Mouse (Mus musculus) cerebellum, adult (tissue): Measurements from ENCODE around the gene Epc2.
A peak's percentile ranks its signal among the peaks of the same experiment; 100 is the strongest.
"Not testable (repeated sequence)": the region's sequence is repeated elsewhere in the genome, so short reads cannot be mapped to it uniquely, and the experiment has no call there.

ENCODE experiments used
- ATAC-seq: cut with Nextera tagmentation; 2 replicates; pipeline ENCODE4 v1.9.2; 2017; ENCODE audit warnings: mild to moderate bottlenecking, moderate library complexity, mixed read lengths; ENCODE audit not compliant: insufficient number of reproducible peaks, low FRiP score, low TSS enrichment

Gene Epc2

DNA sequence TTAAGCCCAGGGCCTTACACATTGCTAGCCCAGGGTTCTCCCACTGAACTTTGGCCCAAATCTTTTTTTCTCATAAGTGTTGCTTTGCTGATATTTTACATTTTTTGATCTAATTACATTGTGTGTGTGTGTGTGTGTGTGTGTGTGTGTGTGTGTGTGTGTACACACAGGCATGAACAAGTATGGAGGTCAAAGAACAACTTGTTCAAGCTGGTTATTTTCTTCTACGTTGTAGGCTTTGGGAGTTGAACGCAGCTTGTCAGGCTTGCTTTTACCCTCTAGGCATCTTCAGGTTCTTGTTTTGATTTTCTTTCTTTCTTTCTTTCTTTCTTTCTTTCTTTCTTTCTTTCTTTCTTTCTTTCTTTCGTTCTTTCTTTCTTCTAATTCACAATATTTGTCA lies 19.9 kb downstream of the Epc2 start:
- ATAC-seq: no peak

DNA sequence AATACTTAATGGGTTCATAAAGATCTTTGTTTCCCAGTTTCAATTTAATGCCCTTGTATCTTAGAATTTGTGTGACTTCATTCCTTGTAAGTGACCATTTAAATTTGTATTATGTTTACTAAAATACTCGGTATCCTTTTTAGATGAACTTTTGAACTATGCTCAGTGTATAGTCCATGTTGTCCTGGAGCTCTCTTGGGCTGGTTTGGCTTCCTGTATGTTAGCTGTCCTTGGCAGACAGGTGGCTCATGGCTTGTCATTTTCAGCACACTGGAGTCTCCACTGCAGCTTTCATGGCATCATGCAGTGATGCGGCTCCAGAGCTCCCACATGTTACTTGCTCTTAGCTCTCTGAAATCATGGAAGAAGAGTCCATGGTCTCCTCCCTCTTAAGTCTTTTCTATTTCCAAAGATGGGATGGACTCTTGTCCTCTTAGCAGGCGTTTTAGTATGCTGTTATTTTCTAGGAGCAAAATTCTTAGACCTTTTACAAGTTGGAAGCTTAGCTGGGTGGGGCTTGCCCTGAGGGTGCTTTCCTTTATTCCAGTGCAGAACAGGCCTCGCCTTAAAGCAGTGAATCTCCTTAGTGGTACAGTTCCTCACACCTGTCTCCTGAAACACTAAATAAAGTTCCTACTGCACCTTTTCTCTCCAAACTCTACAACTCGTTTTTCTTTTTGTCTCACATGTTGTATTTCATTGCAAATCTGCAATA lies 20.5 kb downstream of the Epc2 start:
- ATAC-seq: no peak

- ATAC-seq: no peak
These were observed 21.2 kb downstream of the Epc2 start for GRCm38 (mm10) chr2:49472443-49472842.

- no peak for ATAC-seq
These were observed 30.9 kb downstream of the Epc2 start for GRCm38 (mm10) chr2:49482146-49482545.

DNA sequence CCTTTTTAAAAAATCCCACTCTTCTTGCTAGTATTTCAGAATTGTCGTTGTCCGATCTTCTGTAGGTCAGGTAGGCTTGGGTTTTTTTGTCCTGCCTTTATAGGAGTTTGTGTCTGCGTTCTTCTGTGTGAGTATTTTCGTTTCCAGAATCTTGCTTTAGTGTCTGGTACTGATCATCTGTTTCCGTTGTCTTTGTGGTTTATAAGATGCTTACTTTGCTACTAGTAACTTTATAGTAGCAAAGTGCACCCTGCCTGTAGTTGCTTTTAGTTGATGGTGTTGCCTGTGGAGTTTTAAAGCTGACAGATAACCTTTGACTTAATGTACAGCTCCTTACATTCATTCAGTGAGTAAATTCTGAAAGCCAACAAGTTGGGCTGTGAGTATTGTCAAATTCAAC lies 32.1 kb downstream of the Epc2 start:
- no peak for ATAC-seq

DNA sequence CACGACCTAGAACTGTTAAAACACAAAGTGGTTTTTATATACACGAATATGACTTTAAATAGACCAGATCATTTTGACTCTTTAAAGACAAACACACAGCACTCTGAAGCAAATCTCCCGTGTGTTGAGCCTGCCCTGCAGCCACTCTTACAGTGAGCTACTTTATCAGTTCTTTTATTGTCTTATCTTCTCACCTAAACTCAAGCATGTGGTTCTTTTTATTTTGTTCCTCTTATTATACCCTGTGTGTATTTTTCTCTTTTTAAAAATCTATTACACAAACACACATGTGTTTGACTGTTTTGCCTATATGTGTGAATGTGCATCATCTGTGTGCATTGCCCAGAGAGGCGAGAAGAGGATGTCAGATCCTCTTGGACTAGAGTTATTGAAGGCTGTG lies 50.1 kb downstream of the Epc2 start:
- no peak for ATAC-seq

- no peak for ATAC-seq
These were observed 52.3 kb downstream of the Epc2 start for GRCm38 (mm10) chr2:49503596-49503995.

GRCm38 (mm10) chr2:49505151-49505550 lies 53.9 kb downstream of the Epc2 start:
- not testable (repeated sequence) for ATAC-seq

- no peak for ATAC-seq
These were observed 59.5 kb downstream of the Epc2 start for GRCm38 (mm10) chr2:49510832-49511231.

DNA sequence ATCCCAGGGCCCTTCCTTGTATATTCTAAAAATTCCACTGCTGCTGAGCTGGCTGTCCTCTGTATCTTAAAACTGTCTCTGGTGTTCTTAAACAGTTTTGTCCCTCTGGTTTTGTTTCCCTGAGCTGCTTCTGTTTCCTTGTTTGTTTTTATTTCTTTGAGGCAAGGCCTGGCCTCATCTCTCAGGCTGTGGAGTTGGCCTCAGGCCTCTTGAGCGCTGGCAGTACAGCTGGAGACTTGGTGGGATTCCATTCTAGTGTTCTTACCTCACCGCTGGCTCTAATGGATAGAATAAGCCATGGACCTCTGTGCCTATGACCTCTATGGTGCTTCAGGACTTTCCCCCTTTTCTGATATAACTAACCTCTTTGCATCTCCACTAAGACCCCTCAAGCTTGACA lies 64.7 kb downstream of the Epc2 start:
- no peak for ATAC-seq

GRCm38 (mm10) chr2:49520409-49520808 lies 69.1 kb downstream of the Epc2 start:
- ATAC-seq: peak; percentile 64

DNA sequence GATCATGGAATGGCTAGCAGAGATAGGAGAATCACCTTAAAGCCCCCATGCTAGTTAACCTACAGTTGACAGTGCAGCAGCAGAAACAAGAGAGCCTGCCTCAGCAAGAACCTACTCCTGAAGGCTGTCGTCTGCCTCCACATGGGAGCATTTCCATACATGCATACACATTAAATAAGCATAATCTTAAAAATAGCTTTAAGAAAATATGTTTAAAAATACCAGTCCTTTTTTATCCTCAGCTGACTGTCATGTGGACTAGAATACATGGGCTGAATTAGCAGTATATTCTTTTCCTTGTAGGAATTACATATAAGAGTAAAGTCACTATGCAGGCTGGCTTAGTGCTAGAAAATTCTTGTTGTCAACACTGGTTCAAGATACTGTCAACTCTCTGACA lies 69.7 kb downstream of the Epc2 start:
- no peak; the same call in 1 of the 2 replicates for ATAC-seq

DNA sequence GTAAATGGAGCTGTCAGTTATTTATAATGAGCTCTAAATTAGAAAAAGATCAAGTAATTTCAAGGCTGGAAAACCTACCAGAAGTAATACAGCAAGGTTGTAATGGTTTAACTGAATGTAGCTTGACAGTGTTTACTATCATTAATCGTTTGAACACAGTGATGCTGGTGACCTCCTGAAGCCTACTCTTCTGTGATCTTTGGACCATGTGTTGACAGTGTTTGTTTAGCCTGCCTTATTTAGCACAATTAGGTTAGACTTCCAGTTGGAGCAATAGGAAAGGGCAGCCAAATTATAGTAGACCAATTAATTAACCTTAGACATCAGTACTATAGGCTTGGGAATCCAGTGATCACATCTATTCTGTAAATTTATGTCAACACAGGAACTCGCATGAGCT lies 70.3 kb downstream of the Epc2 start:
- ATAC-seq: no peak

- ATAC-seq: no peak
These were observed 71.3 kb downstream of the Epc2 start for GRCm38 (mm10) chr2:49522578-49522977.

DNA sequence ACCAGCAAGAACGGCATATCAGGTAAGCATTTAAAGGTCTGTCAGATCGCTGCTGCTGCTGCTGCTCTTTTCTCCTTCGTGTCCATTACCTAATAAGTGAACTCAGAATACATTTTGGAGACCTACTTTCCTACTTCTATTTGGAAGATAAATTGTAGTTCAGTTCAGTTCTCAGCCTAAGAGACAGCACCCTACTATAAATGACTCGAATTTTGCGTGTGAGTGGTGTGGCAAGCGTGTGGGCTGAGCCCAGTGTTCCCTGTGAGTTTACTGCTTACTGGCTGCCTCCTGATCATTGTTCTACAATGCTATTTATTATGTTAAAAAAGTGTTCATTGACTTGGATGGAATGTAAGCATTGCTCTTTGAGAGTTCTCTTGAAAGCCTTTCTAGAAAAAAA lies 85.9 kb downstream of the Epc2 start:
- no peak for ATAC-seq

DNA sequence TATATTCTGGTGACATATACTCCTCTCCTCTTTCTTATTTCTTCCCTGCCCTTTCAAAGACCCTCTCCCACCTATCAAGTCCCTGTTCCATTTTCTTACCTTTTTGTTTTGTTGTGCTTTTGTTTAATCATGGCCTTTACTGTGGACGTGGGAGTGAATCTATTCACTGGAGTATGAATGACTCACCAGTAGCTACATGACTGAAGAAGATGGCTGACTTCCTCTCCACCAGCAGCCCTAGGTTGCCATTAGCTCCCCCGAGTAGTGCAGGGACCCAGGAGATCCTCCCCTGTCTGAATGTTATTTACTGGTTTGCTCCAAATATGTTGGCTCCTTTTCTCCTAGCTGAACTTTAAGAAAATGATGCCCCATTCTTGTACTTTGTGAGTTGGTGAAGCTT lies 86.8 kb downstream of the Epc2 start:
- no peak for ATAC-seq

DNA sequence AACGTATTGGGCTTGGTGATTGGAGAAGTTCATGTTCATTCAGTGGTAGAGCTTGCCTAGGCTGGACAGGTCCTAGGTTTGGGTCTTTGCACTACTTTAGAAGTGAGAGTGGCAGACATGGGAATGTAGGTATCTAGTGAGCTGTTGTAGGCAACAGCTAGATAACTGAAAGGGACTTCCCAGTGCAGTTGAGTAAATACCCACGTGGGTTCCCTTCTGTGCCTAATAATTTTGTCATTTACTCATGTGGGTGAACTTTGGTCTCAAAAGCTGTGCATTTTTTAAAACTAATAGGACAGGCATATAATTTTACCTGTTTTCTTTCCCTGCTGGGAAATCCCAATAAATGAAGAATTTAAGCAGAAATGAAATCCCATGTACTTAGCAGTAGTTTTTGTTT lies 88.5 kb downstream of the Epc2 start:
- ATAC-seq: no peak

GRCm38 (mm10) chr2:49547813-49548212 lies 96.5 kb downstream of the Epc2 start:
- ATAC-seq: no peak

- ATAC-seq: no peak
These were observed 97.2 kb downstream of the Epc2 start for GRCm38 (mm10) chr2:49548492-49548891.

GRCm38 (mm10) chr2:49553096-49553495 lies 101.8 kb downstream of the Epc2 start:
- ATAC-seq: no peak

GRCm38 (mm10) chr2:49557339-49557738 lies 106.1 kb downstream of the Epc2 start:
- ATAC-seq: no peak

- no peak for ATAC-seq
These were observed 107.1 kb downstream of the Epc2 start for GRCm38 (mm10) chr2:49558361-49558760.
